Mouse (Mus musculus): ENCODE data around the gene Rab34.

GRCm38 (mm10) chr11:78211513-78211912 lies 23.3 kb downstream of the Rab34 start:
- TF ChIP-seq CTCF (IDR thresholded peaks at IDR 0.05; ENCODE audit: borderline replicate concordance, insufficient read depth, low read length) (no peak), POLR2A (IDR thresholded peaks at IDR 0.05; ENCODE audit: low read depth, low read length) (no peak)

Measured in embryonic fibroblast, embryonic 13.5 days (primary cell).